Mouse (Mus musculus) bone marrow, adult 2 months (tissue): ENCODE results near the gene Slc5a6.

Source experiments
- CTCF ChIP-seq: fragments of 200-500 bp; IDR thresholded peaks from 2 replicates; pipeline ENCODE4 v1.5.1; 2011; ENCODE audit warnings: low read length, control low read depth; ENCODE audit not compliant: control insufficient read depth, insufficient read depth
- POLR2A ChIP-seq: fragments of 200-500 bp; IDR thresholded peaks from 2 replicates; pipeline ENCODE4 v1.6.1; 2011; ENCODE audit warnings: low read depth, mild to moderate bottlenecking, control low read depth, low read length, borderline replicate concordance; ENCODE audit not compliant: control insufficient read depth

GRCm38 (mm10) chr5:31024641-31025040, 24.1 kb downstream of the Slc5a6 start:
- TF ChIP-seq POLR2A (no peak), CTCF (no peak)
